Mouse (Mus musculus) thymus, adult 2 months (tissue): ENCODE measurements around the gene Acsm4. TPM values are rescaled to one million over a fixed set of nuclear protein-coding genes. Genes with fewer than 3 reads are reported as not detected.

ENCODE experiments used
- DNase-seq: peaks from one replicate; pipeline ENCODE4 v3.0.0; 2021
- H3K27ac ChIP-seq: fragments of 200-500 bp; 2 replicates; pipeline ENCODE4 v1.5.1; 2012; ENCODE audit warnings: low read length, control low read depth; ENCODE audit not compliant: control insufficient read depth, insufficient read depth
- H3K27me3 ChIP-seq: fragments of 200-500 bp; 2 replicates; pipeline ENCODE4 v1.6.1; 2012; ENCODE audit warnings: mild to moderate bottlenecking, low read length, moderate library complexity, mixed read lengths; ENCODE audit not compliant: control insufficient read depth, insufficient read depth
- H3K36me3 ChIP-seq: fragments of 200-500 bp; 2 replicates; pipeline ENCODE4 v1.6.1; 2012; ENCODE audit warnings: mild to moderate bottlenecking, low read length, moderate library complexity; ENCODE audit not compliant: control insufficient read depth, insufficient read depth
- H3K4me1 ChIP-seq: fragments of 200-500 bp; replicated peaks from 2 replicates; pipeline ENCODE4 v1.6.1; 2012; ENCODE audit warnings: low read length; ENCODE audit not compliant: control insufficient read depth, insufficient read depth
- H3K4me3 ChIP-seq: fragments of 200-500 bp; 2 replicates; pipeline ENCODE4 v1.5.1; 2012; ENCODE audit warnings: mild to moderate bottlenecking, low read length, control low read depth, moderate library complexity; ENCODE audit not compliant: control insufficient read depth, insufficient read depth
- CTCF ChIP-seq: fragments of 200-500 bp; IDR thresholded peaks from 2 replicates; pipeline ENCODE4 v1.5.1; 2012; ENCODE audit warnings: mild to moderate bottlenecking, control low read depth, low read length, moderate library complexity, borderline replicate concordance; ENCODE audit not compliant: control insufficient read depth, poor library complexity, insufficient read depth; ENCODE audit errors: extremely low read depth
- POLR2A ChIP-seq: fragments of 200-500 bp; IDR thresholded peaks from 2 replicates; pipeline ENCODE4 v1.6.1; 2012; ENCODE audit warnings: mild to moderate bottlenecking, low read length, control low read depth, moderate library complexity; ENCODE audit not compliant: control insufficient read depth, poor library complexity, insufficient read depth; ENCODE audit errors: extremely low read depth
- WGBS: fragments of 180-500 bp; shearing (Covaris S2); methylation state at CpG from one replicate; pipeline ENCODE4 v1.1.7; 2018; 5-methylcytosine and 5-hydroxymethylcytosine counted together
- polyA plus RNA-seq: library from polyadenylated mRNA; depleted of rRNA; stranded (reverse); fragments of >200 nt; gene quantifications from 2 replicates; pipeline ENCODE4 v1.2.3, GENCODE M21; 2012

Acsm4 gene
- polyA plus RNA-seq, 1 experiment, result 0.04 TPM

DNA sequence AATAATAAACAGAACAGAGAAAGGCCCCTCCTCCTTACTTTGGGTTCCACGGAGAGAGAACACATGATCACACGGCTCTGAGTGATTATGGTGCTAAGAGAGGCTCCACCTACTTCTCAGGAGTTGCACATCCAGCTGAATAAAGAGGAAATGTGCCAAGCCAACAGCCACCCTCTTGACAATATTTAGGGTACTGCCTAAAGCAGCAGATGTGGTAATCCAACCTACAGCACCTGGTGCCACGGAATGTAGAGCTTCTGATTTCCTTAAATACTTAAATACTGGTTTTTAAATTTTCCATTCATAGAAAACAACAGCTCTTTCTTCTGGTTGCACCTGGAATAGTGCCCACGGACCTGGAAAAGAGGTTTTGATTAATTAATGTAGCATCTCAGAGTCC, 7.1 kb upstream of the Acsm4 start:
- no peak overlapping the region for H3K27ac ChIP-seq
- no peak overlapping the region for H3K4me3 ChIP-seq
- no peaks in the 10 kb centered on the region for H3K27me3 ChIP-seq
- no peaks in the 10 kb centered on the region for H3K36me3 ChIP-seq
- TF ChIP-seq POLR2A (no peak), CTCF (no peak)
- no peak for DNase-seq
- H3K4me1 ChIP-seq, result no peaks in the 10 kb centered on the region
- WGBS, result 63% methylated on average over 4 of the region's 4 CpGs

DNA sequence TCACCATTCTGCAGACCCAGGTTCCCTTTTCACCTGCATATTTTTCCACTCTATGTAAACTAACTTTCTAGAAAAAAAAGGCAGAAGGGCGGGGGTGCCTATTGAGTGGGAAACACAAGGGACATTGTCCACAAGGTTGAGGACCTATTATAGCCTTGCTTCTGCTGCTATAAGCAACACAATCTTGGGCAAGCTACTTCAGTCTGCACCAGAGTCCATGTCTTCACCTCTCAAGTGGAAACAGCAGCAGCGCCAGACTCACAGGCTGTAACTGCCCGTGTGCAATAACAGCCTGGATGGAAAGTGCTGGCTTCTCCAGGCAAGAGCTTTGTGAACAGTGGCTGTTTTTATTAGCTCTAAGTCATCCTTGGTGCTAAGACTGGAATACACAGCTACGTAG, 2.5 kb downstream of the Acsm4 start:
- no peak for TF ChIP-seq POLR2A
- no peak for TF ChIP-seq CTCF
- H3K4me3 ChIP-seq, result no peak overlapping the region
- no peaks in the 10 kb centered on the region; the same call in 1 of the 2 replicates for H3K27me3 ChIP-seq
- no peaks in the 10 kb centered on the region for H3K36me3 ChIP-seq
- no peak overlapping the region for H3K27ac ChIP-seq
- H3K4me1 ChIP-seq, result no peaks in the 10 kb centered on the region
- 84% methylated on average over 4 of the region's 4 CpGs for WGBS
- DNase-seq, result no peak

DNA sequence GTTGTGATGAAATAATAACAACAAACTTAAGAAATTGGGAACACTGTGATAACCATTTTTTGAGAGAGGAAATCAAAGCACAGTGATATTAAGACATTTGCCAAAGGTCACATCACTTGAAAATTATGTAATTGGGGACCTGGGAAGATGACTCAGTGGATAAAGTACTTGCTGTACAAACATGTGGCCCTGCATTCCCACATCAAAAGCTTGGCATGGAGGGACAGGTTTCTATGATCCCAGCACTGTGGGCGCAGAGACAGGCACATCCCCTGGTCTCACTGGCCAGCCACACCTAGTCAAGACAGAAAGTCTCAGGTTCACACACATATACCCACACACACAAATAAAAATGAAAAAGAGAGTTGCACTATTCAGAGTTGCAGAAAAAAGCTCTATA, 5.1 kb downstream of the Acsm4 start:
- Histone ChIP-seq H3K4me3 (no peak overlapping the region), H3K36me3 (no peaks in the 10 kb centered on the region), H3K27ac (no peak overlapping the region), H3K27me3 (no peaks in the 10 kb centered on the region; the same call in 1 of the 2 replicates), H3K4me1 (no peaks in the 10 kb centered on the region)
- TF ChIP-seq CTCF (no peak), POLR2A (no peak)
- no peak for DNase-seq
- 87% methylated on average over 1 of the region's 1 CpGs for WGBS

DNA sequence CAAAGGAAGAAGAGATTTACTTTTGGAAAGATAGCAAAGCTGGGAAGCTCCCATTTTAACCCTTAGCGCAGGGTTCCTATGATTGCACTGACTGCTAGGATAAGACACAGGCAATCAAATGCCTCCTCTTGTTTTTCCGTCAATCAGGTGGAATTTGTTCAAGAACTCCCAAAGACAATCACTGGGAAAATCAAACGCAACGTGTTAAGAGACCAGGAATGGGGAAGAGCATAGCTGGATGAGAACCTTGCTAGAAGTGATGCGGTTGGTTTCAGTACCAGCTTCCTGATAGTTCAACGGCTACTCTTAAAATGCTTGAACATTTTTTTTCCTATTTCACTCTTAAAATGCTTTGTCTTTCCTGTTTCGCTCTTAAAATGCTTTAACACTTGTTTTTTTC, 24.3 kb downstream of the Acsm4 start:
- H3K27me3 ChIP-seq, result no peaks in the 10 kb centered on the region
- H3K4me3 ChIP-seq, result no peak overlapping the region
- no peak for TF ChIP-seq CTCF
- no peak for TF ChIP-seq POLR2A
- H3K27ac ChIP-seq, result no peak overlapping the region
- DNase-seq, result no peak
- 95% methylated on average over 7 of the region's 7 CpGs for WGBS
- no peaks in the 10 kb centered on the region for H3K4me1 ChIP-seq
- peaks cover 32% of the 10 kb centered on the region for H3K36me3 ChIP-seq

DNA sequence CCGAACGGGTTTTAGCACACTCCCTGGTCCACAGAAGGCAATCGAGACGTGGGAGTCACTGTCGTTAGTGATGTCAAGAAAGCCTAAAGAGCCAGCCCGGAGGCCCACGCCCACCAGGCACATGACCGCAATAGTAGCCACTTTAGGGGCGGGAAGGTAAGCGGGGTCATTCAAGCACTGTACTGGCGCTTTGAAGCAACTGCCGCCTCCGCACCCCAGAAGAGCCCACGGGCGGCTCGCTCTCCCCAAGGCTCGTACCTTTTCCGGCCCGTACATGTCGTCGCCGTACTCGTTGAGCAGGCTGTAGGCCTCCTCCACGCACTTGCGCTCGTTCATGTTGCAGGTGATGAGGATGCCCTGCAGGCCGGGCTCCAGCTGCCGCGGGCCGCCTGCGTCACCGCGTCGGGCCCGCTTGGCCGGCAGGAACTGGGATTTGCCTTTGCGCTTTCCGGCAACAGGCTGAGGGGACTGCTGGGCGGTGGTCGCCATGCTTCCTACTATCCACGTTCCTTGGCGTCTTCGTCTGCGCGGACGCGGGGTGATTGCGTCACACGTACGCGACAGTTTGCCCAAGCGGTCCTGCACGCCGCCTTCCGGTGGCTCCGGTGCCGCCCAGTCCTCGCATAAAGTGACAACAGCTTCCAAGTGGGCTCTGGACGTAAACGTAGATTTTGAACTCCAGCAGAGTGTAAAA, 30.6 kb downstream of the Acsm4 start, which contains the start of gene Thumpd1:
TSS of gene Thumpd1 (minus strand) at position 546 of the 694 bp plus-strand sequence.
- H3K36me3 ChIP-seq, result peaks cover 33% of the 10 kb centered on the region
- 0 out of 2 replicates have a peak, but pooled peaks have one; percentile 32 for TF ChIP-seq POLR2A
- no peak for TF ChIP-seq CTCF
- DNase-seq, result peak; percentile 92
- H3K4me1 ChIP-seq, result peaks cover 4% of the 10 kb centered on the region; the same call in 1 of the 2 replicates
- H3K27me3 ChIP-seq, result no peaks in the 10 kb centered on the region
- H3K27ac ChIP-seq, result no peak within 1 kb of the TSS
- WGBS, result under 1% methylated on average over 60 of the region's 60 CpGs
- H3K4me3 ChIP-seq, result peak within 1 kb of the TSS; percentile 92

DNA sequence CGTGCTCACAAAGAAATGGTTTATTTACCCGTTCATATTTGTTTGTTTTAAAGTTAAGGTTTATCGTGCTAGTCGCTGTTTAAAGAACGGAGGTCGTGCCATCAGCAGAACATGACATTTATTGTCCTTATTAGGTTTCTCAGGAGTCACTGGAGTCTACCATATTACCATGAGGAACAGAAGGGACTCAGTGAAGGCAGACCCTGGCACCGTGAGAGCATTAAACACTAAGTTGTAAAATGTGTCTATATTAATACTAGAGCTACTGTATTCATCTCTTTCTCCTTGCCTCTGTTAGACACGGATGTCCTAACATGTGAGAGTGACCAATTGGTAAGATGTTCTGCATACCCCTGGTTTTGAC, 31.1 kb downstream of the Acsm4 start:
- no peak overlapping the region for H3K27ac ChIP-seq
- TF ChIP-seq CTCF (no peak), POLR2A (no peak)
- H3K4me1 ChIP-seq, result peaks cover 4% of the 10 kb centered on the region; the same call in 1 of the 2 replicates
- H3K4me3 ChIP-seq, result peak overlapping the region; percentile 92
- WGBS, result 16% methylated on average over 8 of the region's 8 CpGs
- H3K36me3 ChIP-seq, result peaks cover 29% of the 10 kb centered on the region
- H3K27me3 ChIP-seq, result no peaks in the 10 kb centered on the region
- no peak for DNase-seq
